Mouse (Mus musculus) heart, adult 8-10 months (tissue): Measurements from ENCODE around the gene Fam170b. TPM values are rescaled to one million over a fixed set of nuclear protein-coding genes. Genes with fewer than 3 reads are reported as not detected.

Experiments used
- total RNA-seq, 4 experiments: library from RNA; stranded (reverse); gene quantifications; 2 replicates each; pipeline ENCODE4 v1.2.4; 2022

The Fam170b gene
- total RNA-seq, 4 experiments from 2014 or later: not detected

Other genes with a start within 250 kb of the Fam170b start
- not detected for gene Prrxl1, start 234.6 kb upstream of the Fam170b start, total RNA-seq
- 100 to 1,000 TPM; 124 to 148 (median 138) TPM for gene 3425401B19Rik, start 148.7 kb upstream of the Fam170b start, total RNA-seq
- 1 to 10 TPM in 2 of 4 experiments, under 1 TPM in 2; 0.19 to 1.9 (median 1.1) TPM for gene Tmem273, start 48.0 kb upstream of the Fam170b start, total RNA-seq
- 1 to 10 TPM; 5.6 to 8.9 (median 7.5) TPM for gene Vstm4, start 22.8 kb downstream of the Fam170b start, total RNA-seq
- under 1 TPM; 0.16 to 0.32 (median 0.21) TPM for gene Lrrc18, start 157.4 kb downstream of the Fam170b start, total RNA-seq